Comparison of ENCODE assay signal across 8 mouse cellular contexts in the genomic region with DNA sequence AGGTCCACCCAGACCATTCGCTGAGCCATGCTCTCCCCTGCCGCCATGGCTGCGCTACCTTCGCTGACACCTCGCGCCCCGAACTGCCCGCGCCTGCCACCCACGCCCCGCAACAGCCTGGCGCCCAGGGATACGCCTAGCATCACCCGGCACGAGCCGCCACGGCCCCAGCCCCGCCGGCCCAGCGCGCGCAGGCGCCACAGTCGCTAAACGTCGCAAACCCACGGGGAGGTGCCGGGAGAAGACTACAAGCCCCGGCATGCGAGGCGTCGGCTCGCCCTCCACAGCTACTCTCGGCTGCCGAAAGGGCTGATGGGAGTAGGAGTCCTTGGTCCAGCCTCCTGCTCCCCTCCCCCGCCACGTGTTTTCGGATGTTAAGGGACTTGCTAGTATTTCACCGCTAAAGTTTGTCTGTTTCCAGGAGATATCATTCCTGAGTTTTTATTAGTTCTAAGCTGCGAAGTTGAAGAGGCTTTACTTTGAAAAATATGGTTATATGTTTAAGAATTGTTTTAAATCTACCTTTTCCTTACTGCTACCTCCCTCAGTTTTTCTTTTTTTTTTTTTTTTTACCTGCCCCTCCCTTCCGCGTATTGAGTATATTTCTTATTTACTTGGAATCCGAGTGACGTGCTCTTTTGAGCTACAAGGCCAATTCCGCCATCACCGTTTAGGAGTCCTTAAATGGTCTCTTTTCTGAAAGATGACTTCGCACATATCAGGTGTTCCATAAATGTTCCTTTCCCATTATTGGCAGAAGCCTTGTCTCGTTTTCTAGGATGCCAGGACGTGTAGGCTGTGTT. TPM values are rescaled to one million over a fixed set of nuclear protein-coding genes. Genes with fewer than 3 reads are reported as not detected.
DNase-seq lines count a peak whose midpoint lies in the region; ATAC-seq lines count a peak whose summit lies in the region.

TSS of gene Rexo2 (minus strand) at position 213 of the 803 bp plus-strand sequence.

- H3K9ac ChIP-seq in lung, embryonic 16.5 days (ENCODE audit: low read length): peak within 1 kb of the TSS; percentile 80

- peaks cover 3% of the 10 kb centered on the region for H3K36me3 ChIP-seq in lung, embryonic 16.5 days (ENCODE audit: control insufficient read depth, insufficient read depth, low read length)

- no peak within 1 kb of the TSS for H3K27ac ChIP-seq in lung, embryonic 16.5 days (ENCODE audit: low read length)

- 1% methylated on average over 49 of the region's 49 CpGs for WGBS in lung, embryonic 16.5 days

- H3K9me3 ChIP-seq in lung, embryonic 16.5 days (ENCODE audit: control insufficient read depth, low read length): no peaks in the 10 kb centered on the region

- peaks cover 7% of the 10 kb centered on the region; the same call in 1 of the 2 replicates for H3K4me1 ChIP-seq in lung, embryonic 16.5 days (replicated peaks; ENCODE audit: control insufficient read depth, insufficient read depth, low read length)

- peak; percentile 99 to 100 for ATAC-seq in hematopoietic stem cell, adult 5-6 weeks (replicated peaks in 1 of 2; ENCODE audit: insufficient read depth in 1 of 2, low FRiP score in 2 of 2, low TSS enrichment in 1 of 2, low read depth in 1 of 2, poor library complexity in 2 of 2, severe bottlenecking in 2 of 2)
- peak; percentile 99 for ATAC-seq in lung, embryonic 16.5 days (ENCODE audit: low read depth)

- H3K27me3 ChIP-seq in lung, embryonic 16.5 days (ENCODE audit: control insufficient read depth, insufficient read depth, low read depth, low read length): no peaks in the 10 kb centered on the region

- peak within 1 kb of the TSS; percentile 95 for H3K4me2 ChIP-seq in lung, embryonic 16.5 days (ENCODE audit: low read depth, low read length)

- peak within 1 kb of the TSS; percentile 94 for H3K4me3 ChIP-seq in lung, embryonic 16.5 days (ENCODE audit: low read length)

- DNase-seq in MEL-GATA-1-ER (ENCODE audit: extremely low read depth, low read depth): peak; percentile 89
- peak; percentile 94 for DNase-seq in cerebellum, adult 8-10 months
- peak; percentile 91 for DNase-seq in forelimb bud, embryonic 11.5 days (ENCODE audit: low read depth, low spot score)
- peak; percentile 80 for DNase-seq in layer of hippocampus, adult 9-10 months (ENCODE audit: low spot score)
- DNase-seq in ovary, postnatal 10 days (ENCODE audit: low spot score): peak; percentile 77
- DNase-seq in thymus, postnatal 10 days (ENCODE audit: low spot score in 2 of 2): peak; percentile 92 to 93

RNA-seq across cellular contexts. Expression of gene Rexo2, which starts in this region (rescaled TPM):
- 73.2 and 150 TPM in 2 replicates for total RNA-seq in hematopoietic stem cell, adult 5-6 weeks (2017)
- polyA plus RNA-seq in lung, embryonic 16.5 days (2015; fragmentation: Nextera tagmentation; extraction: Ambion mirVana): 103 and 106 TPM in 2 replicates
